Mouse (Mus musculus): ENCODE results near the gene Sct.

- TF ChIP-seq CTCF (IDR thresholded peaks at IDR 0.05; ENCODE audit: low read depth, low read length): no peak
- TF ChIP-seq EP300 (IDR thresholded peaks at IDR 0.05; ENCODE audit: insufficient read depth, low read depth, low read length): no peak
Observed at GRCm38 (mm10) chr7:141319446-141319845, 40.5 kb upstream of the Sct start.
